Mouse (Mus musculus) megakaryocyte, embryonic 14.5 days (primary cell): ENCODE results near the gene Gm5935. TPM values are rescaled to one million over a fixed set of nuclear protein-coding genes. Genes with fewer than 3 reads are reported as not detected.
"Not testable (repeated sequence)": the region's sequence is repeated elsewhere in the genome, so short reads cannot be mapped to it uniquely, and the experiment has no call there.

Experiments
- H3K27me3 ChIP-seq: replicated peaks from 2 replicates; pipeline ENCODE3; 2012; ENCODE audit warnings: inconsistent platforms
- H3K36me3 ChIP-seq: replicated peaks from 2 replicates; pipeline ENCODE3; 2012; ENCODE audit warnings: low read length, inconsistent platforms, mixed read lengths
- H3K4me1 ChIP-seq: 2 replicates; pipeline ENCODE4 v1.6.1; 2012; ENCODE audit warnings: inconsistent platforms
- H3K4me3 ChIP-seq: replicated peaks from 2 replicates; pipeline ENCODE3; 2012; ENCODE audit warnings: moderate library complexity, mild to moderate bottlenecking, inconsistent platforms
- H3K9me3 ChIP-seq: 2 replicates; pipeline ENCODE4 v1.6.1; 2012; ENCODE audit warnings: inconsistent platforms
- polyA plus RNA-seq: library from polyadenylated mRNA; stranded (reverse); fragments of >175 nt; gene quantifications from 2 replicates; pipeline ENCODE4 v1.2.3, GENCODE M21; 2012; ENCODE audit warnings: low replicate concordance; ENCODE audit not compliant: insufficient read depth

Gm5935 gene
- polyA plus RNA-seq = not detected in 2 replicates

DNA sequence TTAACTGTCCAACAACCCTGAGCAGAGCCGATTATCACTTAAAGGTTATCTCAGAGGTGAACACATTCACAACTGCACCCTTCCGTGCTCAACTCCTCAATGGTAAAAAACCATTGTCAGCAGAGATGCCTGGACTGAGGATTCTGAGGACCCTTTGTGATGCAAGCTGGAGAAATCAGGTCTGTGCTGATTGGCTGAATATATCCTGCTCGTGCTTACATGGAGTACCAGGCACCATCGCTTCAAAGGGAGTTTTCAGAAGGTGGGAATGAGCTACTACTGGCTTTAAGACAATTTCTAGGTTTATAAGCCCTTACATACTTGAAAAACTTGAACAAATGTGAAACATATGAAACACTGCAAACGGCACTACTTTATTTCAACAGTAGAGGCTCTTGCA, at the start of gene Gm5935:
Gene Gm5935 (minus strand): TSS at position 101 of the 400 bp plus-strand sequence.
- not testable (repeated sequence) for H3K4me3 ChIP-seq, H3K4me1 ChIP-seq, H3K27me3 ChIP-seq, H3K9me3 ChIP-seq, H3K36me3 ChIP-seq

Other genes with a start within 250 kb of the Gm5935 start
- gene Gm4297, start 200.3 kb downstream of the Gm5935 start, polyA plus RNA-seq = not detected in 2 replicates